Mouse (Mus musculus) forelimb bud, embryonic 11.5 days (tissue): ENCODE measurements around the gene Socs5.

Experiments
- DNase-seq: peaks from one replicate; pipeline ENCODE4 v3.0.0-alpha.2; 2012; ENCODE audit warnings: low read depth, low spot score

Socs5 gene

DNA sequence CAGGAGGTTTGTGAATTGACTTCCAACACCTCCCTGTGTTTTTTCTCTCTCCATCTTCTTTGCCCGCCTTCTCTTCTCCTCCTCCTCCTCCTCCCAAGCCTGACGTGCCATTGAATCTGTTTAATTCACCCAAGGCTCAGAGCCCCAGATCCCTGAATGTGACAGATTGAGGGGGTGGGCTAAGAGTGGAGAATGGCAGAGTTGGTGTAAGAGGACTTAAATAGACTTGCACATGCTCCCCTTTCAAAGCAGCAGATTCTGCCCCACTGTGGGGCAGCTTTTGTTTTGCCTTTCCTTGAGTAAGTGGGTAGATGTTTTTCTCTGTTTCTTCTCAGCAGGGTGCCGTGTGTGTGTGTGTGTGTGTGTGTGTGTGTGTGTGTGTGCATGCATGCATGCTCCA, 61.6 kb downstream of the Socs5 start:
- no peak for DNase-seq

DNA sequence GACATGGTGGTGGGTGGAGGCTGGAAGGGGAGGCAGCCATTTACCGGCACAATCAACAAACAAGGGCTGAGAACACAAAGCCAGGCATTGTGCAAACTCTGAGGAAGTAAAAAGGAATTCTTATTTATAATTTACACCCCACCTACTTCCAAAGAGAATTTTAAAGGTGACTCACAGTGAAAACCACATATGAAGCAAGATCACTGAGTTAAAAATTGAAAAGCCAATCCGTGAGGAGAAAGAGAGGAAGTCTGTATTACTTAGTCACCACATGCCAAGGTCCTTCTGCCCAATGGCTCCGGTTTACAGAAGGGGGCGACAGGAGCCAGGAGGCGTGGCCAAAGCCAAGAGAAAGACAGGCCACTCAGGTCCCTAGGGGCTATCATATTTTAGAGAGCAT, 62.9 kb downstream of the Socs5 start:
- DNase-seq = no peak

DNA sequence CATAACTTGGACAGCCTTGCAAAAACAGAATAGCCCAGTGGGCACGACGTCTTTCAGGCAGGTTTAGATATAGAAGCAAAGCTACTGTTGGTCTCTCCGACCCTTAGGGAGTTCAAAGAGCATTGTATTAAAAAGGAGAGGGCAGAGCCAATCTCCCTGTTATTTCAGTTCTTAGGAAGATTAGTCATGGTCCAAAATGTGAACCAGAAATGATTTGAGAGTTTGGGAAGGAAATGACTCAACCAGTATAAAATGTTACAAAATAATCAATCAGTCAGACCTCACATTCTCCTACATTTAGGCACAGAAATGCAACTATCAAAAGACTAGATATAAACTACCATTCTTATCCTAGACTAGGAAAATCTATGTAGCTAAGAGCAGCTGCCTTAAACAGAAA, 64.6 kb downstream of the Socs5 start:
- DNase-seq = no peak

DNA sequence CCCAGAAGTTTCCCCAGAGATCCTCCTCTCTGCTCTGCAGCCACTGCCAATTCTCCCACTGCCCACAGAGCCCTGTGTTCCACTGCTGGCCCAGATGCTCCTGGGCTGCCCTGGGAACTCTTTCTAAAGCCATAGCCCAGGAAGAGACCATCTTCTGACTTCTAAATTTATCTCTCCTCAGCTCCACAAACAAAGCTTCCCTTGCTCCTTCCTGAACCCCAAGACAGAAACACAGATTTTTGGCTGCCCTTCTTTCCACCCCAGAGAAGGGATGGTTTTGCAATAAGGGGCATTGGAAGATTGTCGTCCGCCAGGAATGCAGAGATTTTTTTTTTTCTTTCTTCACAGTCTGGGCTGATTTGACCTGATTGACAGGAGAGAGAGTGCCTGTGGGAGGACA, 66.5 kb downstream of the Socs5 start:
- no peak for DNase-seq

- no peak for DNase-seq
Observed at GRCm38 (mm10) chr17:87174651-87175331, 67.3 kb downstream of the Socs5 start.

- DNase-seq = no peak
Observed at GRCm38 (mm10) chr17:87176066-87177012, 68.9 kb downstream of the Socs5 start.

GRCm38 (mm10) chr17:87178596-87179590, 71.4 kb downstream of the Socs5 start:
- DNase-seq = no peak

- DNase-seq = no peak
Observed at GRCm38 (mm10) chr17:87179939-87180550, 72.6 kb downstream of the Socs5 start.

DNA sequence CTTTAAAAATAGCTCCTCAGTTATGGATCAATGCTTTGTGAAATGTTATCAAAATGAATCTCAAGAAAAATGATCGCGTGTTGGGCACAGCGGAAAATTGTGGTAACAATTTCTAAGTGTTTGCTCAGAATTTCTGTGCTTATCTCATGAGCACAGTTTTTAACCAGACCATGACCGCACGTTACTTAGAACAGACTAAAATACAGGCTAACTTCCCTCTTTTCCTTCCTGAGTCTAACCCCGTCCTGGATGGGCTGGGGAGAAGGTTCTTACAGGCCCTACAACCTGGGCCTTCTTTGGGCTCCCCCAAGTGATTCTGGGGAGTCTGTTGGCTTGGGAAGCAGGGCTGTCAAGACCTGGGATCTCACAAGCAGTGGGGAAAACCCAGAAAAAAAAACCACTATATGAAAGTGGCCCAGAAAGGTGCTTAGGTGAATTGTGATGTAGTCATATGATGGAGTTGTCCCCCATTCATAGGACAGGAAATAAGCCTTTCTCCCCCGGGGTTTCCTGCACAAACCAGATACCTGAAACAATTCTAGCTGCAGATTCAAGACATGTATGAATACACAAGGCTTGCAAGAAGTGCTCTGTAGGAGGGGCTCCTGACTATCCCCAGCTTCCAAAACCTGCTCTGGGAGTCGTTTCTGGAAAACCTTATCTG, 74.3 kb downstream of the Socs5 start:
- DNase-seq = no peak

- no peak for DNase-seq
Observed at GRCm38 (mm10) chr17:87185461-87186066, 78.1 kb downstream of the Socs5 start.

- DNase-seq = peak; percentile 41
Observed at GRCm38 (mm10) chr17:87187005-87187404, 79.5 kb downstream of the Socs5 start.
